Mouse (Mus musculus) T-helper 1 cell (primary cell): ENCODE data around the gene Lce1h.

Experiments
- in situ Hi-C: fragments of 300-600 bp; cut with MboI, MseI; formaldehyde crosslinking; loops from one replicate; pipeline ENCODE4 v1.15.1; 2025; ENCODE audit warnings: high pct_unique_total_duplicates

Lce1h gene

DNA sequence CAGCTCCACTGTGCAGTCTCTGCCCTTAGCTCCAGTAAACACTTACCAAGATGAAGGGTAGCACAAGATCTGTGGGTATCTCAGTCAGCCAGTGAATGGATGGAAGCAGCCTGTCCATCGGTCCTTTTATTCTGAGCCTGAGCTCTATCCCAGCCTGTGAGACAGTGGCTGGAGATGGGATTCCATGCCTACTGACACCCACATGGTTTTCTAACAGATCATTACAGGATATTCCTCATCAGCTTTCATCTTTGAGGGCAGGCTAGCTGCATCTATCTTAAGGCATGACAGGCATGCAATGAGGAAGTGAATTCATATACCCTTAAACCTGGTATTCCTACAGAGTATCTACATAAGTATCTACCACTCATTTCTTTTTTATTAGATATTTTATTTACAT, at the start of gene Lce1h:
Gene Lce1h, minus strand, starts transcription at position 101 of the 400 bp plus-strand sequence.
- in situ Hi-C loops: no loop called here

DNA sequence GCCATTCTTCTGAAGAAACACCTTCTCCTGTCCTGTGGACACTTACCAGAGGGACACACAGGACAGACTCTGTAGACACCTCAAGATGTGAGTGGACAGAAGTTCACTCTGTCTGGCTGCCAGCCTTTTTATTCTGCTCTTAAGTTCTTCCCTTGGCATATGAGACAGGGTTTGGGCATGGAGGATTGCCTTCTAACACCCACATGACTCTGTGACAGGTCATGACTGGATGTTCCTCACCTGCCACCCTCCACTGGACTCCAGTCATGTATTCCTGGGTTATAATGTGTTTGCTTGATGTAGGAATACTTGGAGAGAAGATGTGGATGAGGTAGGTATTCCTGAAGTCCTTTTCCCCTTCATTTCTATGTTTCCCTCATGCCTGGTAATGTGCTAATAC, 42.9 kb upstream of the Lce1h start, which contains the start of gene Lce1k:
Gene Lce1k, minus strand, starts transcription at position 101 of the 400 bp plus-strand sequence.
- in situ Hi-C loops: no loop called here

DNA sequence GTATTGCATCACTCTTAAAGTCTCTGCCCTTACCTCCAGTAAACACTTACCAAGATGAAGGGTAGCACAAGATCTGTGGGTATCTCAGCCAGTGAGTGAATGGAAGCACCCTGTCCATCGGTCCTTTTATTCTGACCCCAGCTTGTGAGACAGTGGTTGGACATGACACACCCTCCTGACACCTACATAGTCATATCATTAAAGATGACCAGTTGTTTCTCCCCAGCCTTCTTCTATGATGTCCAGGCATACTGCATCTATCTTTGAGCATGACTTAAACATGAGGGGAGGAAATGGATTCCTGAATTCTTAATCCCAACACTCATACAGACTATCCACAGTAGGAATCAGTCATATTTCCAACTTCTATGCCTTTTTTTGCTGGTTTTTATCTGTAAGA, 25.5 kb upstream of the Lce1h start, which contains the start of gene Lce1j:
Gene Lce1j, minus strand, starts transcription at position 101 of the 400 bp plus-strand sequence.
- in situ Hi-C loops: no loop called here

DNA sequence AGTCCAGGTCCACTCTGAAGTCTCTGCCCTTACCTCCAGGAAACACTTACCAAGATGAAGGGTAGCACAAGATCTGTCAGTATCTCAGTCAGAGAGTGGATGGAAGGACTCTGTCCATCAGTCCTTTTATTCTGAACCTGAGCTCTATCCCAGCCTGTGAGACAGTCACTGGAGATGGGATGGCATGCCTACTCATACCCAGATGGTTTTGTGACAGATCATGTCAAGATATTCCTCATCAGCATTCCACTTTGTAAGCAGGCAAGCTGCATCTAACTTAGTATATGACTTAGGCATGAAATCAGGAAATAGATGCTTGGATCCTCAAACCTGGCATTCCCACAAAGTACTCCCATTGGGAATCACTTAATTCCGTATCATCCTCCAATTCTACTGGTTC, 13.9 kb upstream of the Lce1h start, which contains the start of gene Lce1i:
Gene Lce1i, minus strand, starts transcription at position 101 of the 400 bp plus-strand sequence.
- in situ Hi-C loops: no loop called here

DNA sequence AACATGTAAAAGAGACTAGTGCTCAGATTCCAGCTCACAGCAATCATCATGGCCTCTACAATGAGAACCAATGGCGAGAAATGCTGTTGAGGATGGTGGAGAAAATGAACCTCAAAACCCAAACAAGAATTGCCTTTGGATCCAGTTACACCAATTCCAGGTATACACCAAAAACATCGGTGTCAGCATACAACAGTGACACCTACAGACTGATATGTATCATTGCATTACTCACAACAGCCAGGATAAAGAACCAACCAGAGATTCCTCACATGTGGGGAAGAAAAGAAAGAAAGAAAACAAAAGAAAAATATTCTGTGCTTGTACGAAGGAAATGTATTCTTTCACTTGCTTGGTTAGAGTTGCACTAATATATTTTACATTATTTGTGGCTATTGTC, 6.7 kb upstream of the Lce1h start:
- in situ Hi-C loops: no loop called here

DNA sequence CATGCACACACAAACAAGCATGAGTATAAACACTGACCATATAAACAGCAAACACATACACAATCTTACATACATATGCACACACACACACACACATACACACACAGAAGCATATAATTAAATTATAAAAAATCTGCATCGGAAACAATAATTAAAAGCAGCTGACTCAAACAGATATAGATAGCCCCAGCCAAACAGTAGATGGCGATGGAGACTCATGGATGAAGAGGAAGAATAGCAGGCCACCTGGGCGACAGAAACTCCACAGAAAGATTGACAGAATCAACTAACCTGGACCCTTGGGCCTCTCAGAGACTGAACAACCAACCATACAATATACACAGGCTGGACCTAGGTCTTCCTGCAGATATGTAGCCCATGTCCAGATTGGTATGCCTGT, 11.7 kb downstream of the Lce1h start:
- in situ Hi-C loops: no loop called here

DNA sequence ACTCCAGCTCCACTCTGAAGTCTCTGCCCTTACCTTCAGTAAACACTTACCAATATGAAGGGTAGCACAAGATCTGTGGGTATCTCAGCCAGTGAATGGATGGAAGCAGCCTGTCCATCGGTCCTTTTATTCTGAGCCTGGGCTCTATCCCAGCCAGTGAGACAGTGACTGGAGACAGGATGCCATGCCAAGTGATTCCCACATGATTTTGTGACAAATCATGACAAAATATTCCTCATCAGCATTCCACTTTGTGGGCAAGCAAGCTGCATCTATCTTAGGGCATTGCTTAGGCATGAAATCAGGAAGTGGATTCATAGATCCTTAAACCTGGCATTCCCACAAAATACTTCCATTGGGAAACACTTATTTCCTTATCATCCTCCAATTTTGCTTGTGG, 12.6 kb downstream of the Lce1h start, which contains the start of gene Lce1g:
Gene Lce1g, minus strand, starts transcription at position 101 of the 400 bp plus-strand sequence.
- in situ Hi-C loops: no loop called here

DNA sequence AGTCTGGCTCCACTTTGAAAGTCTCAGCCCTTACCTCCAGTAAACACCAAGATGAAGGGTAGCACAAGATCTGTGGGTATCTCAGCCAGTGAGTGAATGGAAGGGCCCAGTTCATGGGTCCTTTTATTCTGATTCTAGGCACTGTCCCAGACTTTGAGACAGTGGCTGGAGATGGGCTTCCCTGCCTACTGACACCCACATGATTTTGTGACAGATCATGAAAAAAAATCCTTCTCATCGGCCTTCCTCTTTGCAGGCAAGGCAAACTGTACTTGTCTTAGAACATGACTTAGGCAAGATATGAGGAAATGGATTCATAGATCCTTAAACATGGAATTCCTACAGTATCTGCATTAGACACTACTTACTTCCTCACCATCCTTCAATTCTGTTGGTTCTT, 25.9 kb downstream of the Lce1h start, which contains the start of gene Gm38119:
Gene Gm38119, minus strand, starts transcription at position 101 of the 400 bp plus-strand sequence.
- in situ Hi-C loops: no loop called here

DNA sequence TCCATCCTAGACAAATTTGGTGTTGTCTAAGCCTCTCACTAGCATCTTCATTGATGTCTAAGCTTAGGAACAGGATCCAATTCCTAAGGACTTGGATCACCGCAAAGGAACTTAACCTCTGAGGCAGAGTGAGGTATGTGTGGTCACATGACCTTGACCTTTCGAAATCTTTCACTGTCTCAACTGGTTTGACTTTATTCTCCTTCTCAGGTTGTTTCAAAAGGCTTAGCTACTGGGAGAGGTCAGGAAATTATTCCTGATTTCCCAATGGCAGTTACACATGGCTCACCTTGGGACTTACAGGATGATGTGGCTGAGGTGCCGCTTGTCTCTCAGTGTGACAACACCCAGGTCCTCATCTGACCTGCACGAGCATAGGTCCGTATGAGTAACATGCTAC, 42.2 kb downstream of the Lce1h start:
- in situ Hi-C loops: no loop called here

DNA sequence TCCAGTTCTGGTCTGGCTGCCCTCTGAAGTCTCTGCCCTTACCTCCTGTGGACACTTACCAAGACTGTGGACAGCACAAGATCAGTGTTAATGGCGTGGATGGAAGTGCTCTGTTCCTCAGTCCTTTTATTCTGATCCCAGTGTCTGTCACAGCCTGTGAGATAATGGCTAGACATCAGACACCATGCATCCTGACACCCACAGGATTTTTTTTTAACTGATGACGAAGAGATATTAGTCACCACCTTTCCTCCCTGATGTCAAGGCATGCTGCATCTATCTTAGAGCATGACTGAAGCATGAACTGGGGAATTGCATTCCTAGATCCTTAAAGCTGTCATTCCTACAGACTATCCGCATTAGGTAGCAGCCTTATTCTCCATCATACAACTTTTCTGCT, 44.6 kb downstream of the Lce1h start, which contains the start of gene Lce1f:
Gene Lce1f, minus strand, starts transcription at position 101 of the 400 bp plus-strand sequence.
- in situ Hi-C loops: no loop called here

DNA sequence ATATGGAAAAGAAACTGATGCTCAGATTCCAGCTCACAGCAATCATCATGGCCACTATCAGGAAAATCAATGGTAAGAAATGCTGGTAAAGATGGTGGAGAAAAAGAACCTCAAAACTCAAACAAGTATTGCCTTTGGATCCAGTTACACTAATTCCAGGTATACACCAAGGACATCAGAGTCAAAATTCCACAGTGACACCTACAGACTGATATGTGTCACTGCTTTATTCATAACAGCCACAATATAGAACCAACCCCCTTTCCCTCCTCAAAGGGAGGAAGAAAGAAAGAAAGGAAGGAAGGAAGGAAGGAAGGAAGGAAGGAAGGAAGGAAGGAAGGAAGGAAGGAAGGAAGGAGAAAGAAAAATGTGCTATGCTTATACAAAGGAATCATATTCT, 49.7 kb downstream of the Lce1h start:
- in situ Hi-C loops: no loop called here
